Mouse (Mus musculus): ENCODE results near the gene Nfx1. TPM values are rescaled to one million over a fixed set of nuclear protein-coding genes. Genes with fewer than 3 reads are reported as not detected.

Nfx1 gene
- polyA plus RNA-seq, 1 experiment from 2014 or later: 32.8 TPM

DNA sequence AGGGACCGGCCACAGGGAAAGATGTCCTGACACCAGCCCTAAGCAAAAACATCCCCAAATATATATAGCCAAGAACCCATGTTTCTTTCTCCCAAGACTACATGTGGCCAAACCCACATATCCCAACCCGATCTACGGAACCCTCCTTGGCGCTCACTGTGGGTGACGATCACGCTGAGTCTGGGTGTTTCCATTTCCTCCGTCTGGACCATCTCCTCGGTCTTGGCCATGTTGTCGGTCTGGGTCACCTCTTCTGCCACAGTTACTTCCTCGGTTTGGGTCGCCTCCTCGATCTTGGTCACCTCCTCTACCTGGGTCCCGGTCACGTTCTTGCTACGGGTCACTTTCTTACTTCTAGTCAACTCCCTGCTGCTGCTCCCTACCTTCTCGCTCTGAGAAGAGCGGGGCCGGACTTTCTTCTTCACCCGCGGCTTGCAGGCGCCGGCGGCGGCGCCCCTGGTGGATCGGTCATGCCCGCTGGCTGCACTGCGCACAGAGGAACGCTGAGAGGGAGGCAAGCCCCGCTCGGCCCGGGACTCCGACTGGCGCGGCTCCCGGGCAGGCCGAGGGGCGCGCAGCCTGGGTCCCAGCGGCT lies 23.0 kb upstream of the Nfx1 start:
- Histone ChIP-seq H3K36me3 (peaks cover 53% of the 10 kb centered on the region), H3K9me3 (replicated peaks) (no peaks in the 10 kb centered on the region), H3K9ac (peak overlapping the region; percentile 96), H3K4me3 (replicated peaks) (peak overlapping the region; percentile 97), H3K4me1 (replicated peaks) (peaks cover 51% of the 10 kb centered on the region), H3K27ac (peak overlapping the region; percentile 94), H3K27me3 (no peaks in the 10 kb centered on the region), H3K4me2 (peak overlapping the region; percentile 85)
- DNase-seq: no peak
- under 1% methylated on average over 40 of the region's 40 CpGs for WGBS (ENCODE audit: insufficient replicate concordance)
- peak; percentile 28 for ATAC-seq (ENCODE audit: low read depth)

DNA sequence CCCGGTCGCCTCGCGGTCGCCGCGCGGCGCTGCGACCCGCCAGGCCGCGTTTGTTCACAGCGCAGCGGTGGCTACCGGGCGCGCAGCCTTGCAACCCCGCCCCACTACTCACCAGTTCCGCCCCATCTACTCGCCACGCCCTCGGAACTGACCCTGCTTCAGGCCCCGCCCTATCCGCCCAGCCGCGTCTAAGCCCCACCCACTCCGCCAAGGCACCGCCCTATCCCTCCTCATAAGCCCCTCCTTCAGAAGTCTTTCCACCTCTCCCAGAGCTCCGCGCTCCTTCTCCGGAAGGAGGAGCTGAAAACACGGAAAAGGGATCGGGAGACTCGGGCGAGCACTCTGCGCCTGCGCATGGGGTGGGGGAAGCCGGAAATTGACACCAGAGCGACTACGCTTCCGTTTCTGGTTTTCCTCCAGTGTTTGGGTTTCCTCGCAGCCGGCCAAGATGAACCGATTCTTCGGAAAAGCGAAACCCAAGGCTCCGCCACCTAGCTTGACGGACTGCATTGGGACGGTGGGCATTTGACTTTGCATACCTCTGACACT lies 22.5 kb upstream of the Nfx1 start, which contains the start of the genes Bag1 and Chmp5:
Bag1 (minus strand) TSS at position 135 of the 549 bp plus-strand sequence.
Chmp5 (plus strand) TSS at position 248 of the 549 bp plus-strand sequence.
- no peaks in the 10 kb centered on the region for H3K9me3 ChIP-seq (replicated peaks)
- peaks cover 53% of the 10 kb centered on the region for H3K36me3 ChIP-seq
- no peaks in the 10 kb centered on the region for H3K27me3 ChIP-seq
- WGBS (ENCODE audit: insufficient replicate concordance): under 1% methylated on average over 36 of the region's 50 CpGs
- H3K27ac ChIP-seq: peak within 1 kb of the TSS; percentile 94
- peaks cover 46% of the 10 kb centered on the region for H3K4me1 ChIP-seq (replicated peaks)
- H3K4me2 ChIP-seq: peak within 1 kb of the TSS; percentile 85
- H3K4me3 ChIP-seq (replicated peaks): peak within 1 kb of the TSS; percentile 97
- H3K9ac ChIP-seq: peak within 1 kb of the TSS; percentile 96
- peak; percentile 94 for ATAC-seq (ENCODE audit: low read depth)
- peak; percentile 99 for DNase-seq

DNA sequence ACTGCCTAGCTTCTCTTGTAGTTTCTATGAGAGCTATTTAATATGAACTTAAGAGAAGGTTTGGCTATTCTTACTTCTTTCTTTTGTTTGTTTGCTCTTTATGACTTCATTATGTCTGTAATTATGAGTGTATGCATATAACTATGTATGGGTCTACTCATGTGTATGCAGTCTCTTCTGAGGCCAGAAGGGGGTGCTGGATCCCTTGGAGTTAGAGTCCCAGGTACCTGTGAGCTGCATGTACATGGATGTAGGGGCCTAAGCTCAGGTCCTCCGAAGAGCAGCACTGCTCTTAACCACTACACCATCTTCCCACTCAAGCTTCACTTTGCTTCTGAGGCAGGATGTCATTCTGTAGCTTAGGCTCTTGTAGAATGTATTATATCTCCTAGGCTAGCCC lies 17.2 kb upstream of the Nfx1 start:
- H3K27me3 ChIP-seq: no peaks in the 10 kb centered on the region
- H3K4me2 ChIP-seq: no peak overlapping the region
- peaks cover 24% of the 10 kb centered on the region for H3K4me1 ChIP-seq (replicated peaks)
- WGBS (ENCODE audit: insufficient replicate concordance): 46% methylated on average over 1 of the region's 1 CpGs
- ATAC-seq (ENCODE audit: low read depth) (0 out of 2 replicates have a peak, but pooled peaks have one; percentile 46), DNase-seq (peak; percentile 32)
- H3K27ac ChIP-seq: no peak overlapping the region
- no peak overlapping the region for H3K9ac ChIP-seq
- H3K4me3 ChIP-seq (replicated peaks): no peak overlapping the region
- H3K9me3 ChIP-seq (replicated peaks): no peaks in the 10 kb centered on the region
- peaks cover 69% of the 10 kb centered on the region for H3K36me3 ChIP-seq

DNA sequence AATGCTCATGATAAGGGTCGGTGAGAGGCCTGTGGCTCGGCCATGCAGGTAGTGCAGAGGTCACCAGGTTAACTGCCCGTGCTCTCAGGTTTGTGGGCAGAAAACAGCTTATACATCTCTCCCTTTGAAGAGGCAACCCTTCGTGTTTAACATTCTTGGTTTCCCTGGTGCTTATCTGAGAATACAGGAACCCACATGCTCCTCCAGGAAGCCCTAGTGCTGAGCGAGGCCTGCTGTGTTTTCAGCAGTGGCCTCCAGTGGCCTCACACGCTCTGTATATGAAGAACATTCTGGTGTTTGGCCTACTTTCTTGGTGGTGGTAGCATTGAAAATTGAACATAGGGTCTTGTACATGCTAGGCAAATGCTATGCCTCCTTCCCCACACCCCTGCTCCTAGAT lies 14.8 kb upstream of the Nfx1 start:
- no peak for DNase-seq
- Histone ChIP-seq H3K27ac (no peak overlapping the region), H3K27me3 (no peaks in the 10 kb centered on the region), H3K9me3 (replicated peaks) (no peaks in the 10 kb centered on the region), H3K4me1 (replicated peaks) (peaks cover 9% of the 10 kb centered on the region; the same call in 1 of the 2 replicates), H3K9ac (no peak overlapping the region), H3K36me3 (peaks cover 82% of the 10 kb centered on the region), H3K4me2 (no peak overlapping the region), H3K4me3 (replicated peaks) (no peak overlapping the region)
- peak; percentile 48; the same call in 1 of the 2 replicates for ATAC-seq (ENCODE audit: low read depth)
- 33% methylated on average over 6 of the region's 6 CpGs for WGBS (ENCODE audit: insufficient replicate concordance)

DNA sequence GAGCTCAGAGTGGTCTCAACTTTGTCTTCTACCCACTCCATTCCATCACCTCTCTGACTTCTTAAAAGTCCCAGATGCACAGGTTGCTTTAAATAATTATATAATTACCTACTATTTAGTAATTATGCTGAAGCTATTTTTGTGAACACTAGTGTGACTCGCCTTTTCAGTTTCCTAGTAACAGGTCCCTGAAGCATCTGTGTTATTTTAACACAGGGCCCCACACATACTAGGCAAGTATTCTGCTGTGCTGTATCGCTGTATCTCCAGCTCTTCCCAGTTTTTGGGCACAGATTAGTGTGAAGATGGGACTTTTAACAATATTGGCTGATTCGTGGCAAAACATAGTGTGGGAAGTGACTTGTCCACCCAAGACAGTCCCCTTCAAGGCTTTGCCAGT lies 7.2 kb upstream of the Nfx1 start:
- DNase-seq (no peak), ATAC-seq (ENCODE audit: low read depth) (no peak)
- no peak overlapping the region for H3K27ac ChIP-seq
- no peak overlapping the region for H3K4me2 ChIP-seq
- no peak overlapping the region for H3K4me3 ChIP-seq (replicated peaks)
- no peaks in the 10 kb centered on the region for H3K27me3 ChIP-seq
- H3K9me3 ChIP-seq (replicated peaks): no peaks in the 10 kb centered on the region
- no peak overlapping the region for H3K9ac ChIP-seq
- H3K4me1 ChIP-seq (replicated peaks): no peaks in the 10 kb centered on the region
- 81% methylated on average over 3 of the region's 3 CpGs for WGBS (ENCODE audit: insufficient replicate concordance)
- peaks cover 73% of the 10 kb centered on the region for H3K36me3 ChIP-seq

DNA sequence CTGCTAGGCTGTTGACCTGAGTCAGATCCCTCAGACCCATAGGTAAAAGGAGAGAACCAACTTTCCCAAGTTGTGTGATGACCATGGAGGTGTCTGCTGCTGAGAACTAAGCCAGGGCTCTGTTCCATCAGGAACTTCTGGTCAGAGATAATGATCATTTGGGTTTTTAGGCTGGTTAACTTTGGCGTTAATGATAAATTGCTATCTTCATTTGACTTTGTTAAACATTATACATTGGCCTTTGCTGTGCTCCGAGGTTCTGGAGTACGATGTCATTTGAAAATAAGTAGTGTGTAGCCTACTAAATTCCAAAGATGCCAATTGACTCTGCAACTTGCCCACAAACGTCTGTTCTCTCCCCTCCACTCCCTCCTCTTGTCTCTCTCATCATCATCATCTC lies 1.5 kb upstream of the Nfx1 start:
- DNase-seq (no peak), ATAC-seq (ENCODE audit: low read depth) (no peak)
- Histone ChIP-seq H3K9ac (no peak overlapping the region), H3K27ac (peak overlapping the region; percentile 91), H3K9me3 (replicated peaks) (no peaks in the 10 kb centered on the region), H3K4me1 (replicated peaks) (peaks cover 39% of the 10 kb centered on the region), H3K27me3 (no peaks in the 10 kb centered on the region), H3K4me3 (replicated peaks) (no peak overlapping the region), H3K4me2 (peak overlapping the region; percentile 85; the same call in 1 of the 2 replicates), H3K36me3 (peaks cover 35% of the 10 kb centered on the region)
- 66% methylated on average over 4 of the region's 4 CpGs for WGBS (ENCODE audit: insufficient replicate concordance)

DNA sequence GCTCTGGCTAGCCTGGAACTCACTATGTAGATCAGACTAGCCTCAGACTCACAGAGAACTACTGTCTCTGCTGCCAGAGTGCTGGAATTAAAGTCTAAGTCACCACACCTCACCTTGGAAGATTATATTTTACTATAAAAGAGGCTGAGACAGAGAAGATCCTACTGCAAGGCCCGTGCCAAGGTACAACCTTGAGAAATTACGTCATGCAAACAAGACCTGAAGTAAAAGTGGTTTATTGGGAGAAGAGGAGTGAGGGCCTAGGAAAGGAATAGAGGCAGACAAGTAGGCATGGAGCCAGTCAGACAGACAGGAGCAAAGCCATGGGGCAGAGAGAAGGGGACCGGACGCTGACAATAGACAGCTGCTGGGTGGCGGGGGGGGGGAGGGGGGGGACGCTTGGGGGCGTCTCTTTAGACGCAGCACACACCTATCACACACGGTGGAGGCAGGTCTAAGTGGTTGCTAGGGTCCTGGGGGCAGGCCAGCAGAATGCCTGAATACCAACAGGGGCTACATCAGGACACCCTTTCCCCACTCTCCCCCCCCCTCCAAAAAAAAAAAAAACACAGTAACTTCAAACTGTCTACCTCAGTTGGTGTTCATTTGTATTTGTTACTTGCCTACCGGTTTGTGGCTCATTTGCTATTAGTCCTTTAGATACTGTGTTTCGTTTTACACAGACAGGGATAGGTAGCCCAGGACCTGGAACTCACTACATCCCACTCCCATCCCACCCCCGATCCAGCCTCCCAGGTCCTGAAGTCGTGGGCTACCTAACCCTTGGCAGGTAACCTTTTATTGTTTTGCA lies 720 bp upstream of the Nfx1 start:
- no peak for DNase-seq

DNA sequence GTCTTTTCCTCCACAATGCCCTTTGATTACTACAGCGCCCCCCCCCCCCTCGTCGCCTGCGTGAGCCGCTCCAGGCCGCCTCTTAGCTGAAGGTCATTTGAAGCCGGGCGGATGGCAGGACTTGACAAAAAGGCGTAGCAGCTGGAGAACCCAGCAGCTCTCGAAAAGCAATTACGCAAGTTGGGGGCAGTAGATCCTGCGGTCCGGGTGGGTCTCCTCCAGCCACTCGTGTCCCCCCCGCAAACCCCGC lies 189 bp upstream of the Nfx1 start:
- peaks cover 36% of the 10 kb centered on the region for H3K36me3 ChIP-seq
- WGBS (ENCODE audit: insufficient replicate concordance): under 1% methylated on average over 16 of the region's 16 CpGs
- H3K27me3 ChIP-seq: no peaks in the 10 kb centered on the region
- H3K27ac ChIP-seq: peak overlapping the region; percentile 91
- H3K4me1 ChIP-seq (replicated peaks): peaks cover 47% of the 10 kb centered on the region
- no peaks in the 10 kb centered on the region for H3K9me3 ChIP-seq (replicated peaks)
- H3K9ac ChIP-seq: peak overlapping the region; percentile 91
- peak overlapping the region; percentile 97 for H3K4me3 ChIP-seq (replicated peaks)
- ATAC-seq (ENCODE audit: low read depth): peak; percentile 38
- peak overlapping the region; percentile 85 for H3K4me2 ChIP-seq
- DNase-seq: no peak

More for the DNA sequence above, 720 bp upstream of the Nfx1 start:
- ATAC-seq (ENCODE audit: low read depth): no peak; the same call in 1 of the 2 replicates
- Histone ChIP-seq H3K27me3 (no peaks in the 10 kb centered on the region), H3K4me2 (peak overlapping the region; percentile 85), H3K36me3 (peaks cover 33% of the 10 kb centered on the region), H3K4me1 (replicated peaks) (peaks cover 43% of the 10 kb centered on the region), H3K9me3 (replicated peaks) (no peaks in the 10 kb centered on the region), H3K27ac (peak overlapping the region; percentile 91), H3K9ac (peak overlapping the region; percentile 91), H3K4me3 (replicated peaks) (peak overlapping the region; percentile 97)
- WGBS (ENCODE audit: insufficient replicate concordance): 15% methylated on average over 10 of the region's 13 CpGs

DNA sequence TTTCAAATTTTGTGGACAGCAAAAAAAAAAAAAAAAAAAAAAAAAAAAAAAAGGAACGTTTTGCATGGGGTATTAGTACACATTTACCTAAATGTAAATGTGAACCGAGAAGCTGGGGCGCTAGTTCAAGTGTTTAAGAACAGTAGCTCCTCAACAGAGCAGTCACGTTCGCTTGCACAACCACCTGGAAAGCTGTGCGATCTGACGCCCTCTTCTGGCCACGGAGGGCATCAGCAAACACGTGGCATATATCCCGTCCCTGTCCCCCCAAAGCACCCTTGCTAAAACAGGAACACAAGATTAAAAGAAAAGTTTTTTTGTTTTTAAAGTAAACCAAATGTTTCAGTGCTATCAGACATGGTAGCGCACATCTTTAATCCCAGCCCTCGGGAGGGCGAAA lies 1.0 kb downstream of the Nfx1 start:
- no peaks in the 10 kb centered on the region for H3K9me3 ChIP-seq (replicated peaks)
- peaks cover 56% of the 10 kb centered on the region for H3K4me1 ChIP-seq (replicated peaks)
- peak overlapping the region; percentile 91 for H3K9ac ChIP-seq
- H3K4me2 ChIP-seq: peak overlapping the region; percentile 85
- peaks cover 37% of the 10 kb centered on the region for H3K36me3 ChIP-seq
- no peak for ATAC-seq (ENCODE audit: low read depth)
- H3K27ac ChIP-seq: peak overlapping the region; percentile 91
- peak; percentile 57 for DNase-seq
- 17% methylated on average over 13 of the region's 13 CpGs for WGBS (ENCODE audit: insufficient replicate concordance)
- H3K4me3 ChIP-seq (replicated peaks): peak overlapping the region; percentile 97
- no peaks in the 10 kb centered on the region for H3K27me3 ChIP-seq

DNA sequence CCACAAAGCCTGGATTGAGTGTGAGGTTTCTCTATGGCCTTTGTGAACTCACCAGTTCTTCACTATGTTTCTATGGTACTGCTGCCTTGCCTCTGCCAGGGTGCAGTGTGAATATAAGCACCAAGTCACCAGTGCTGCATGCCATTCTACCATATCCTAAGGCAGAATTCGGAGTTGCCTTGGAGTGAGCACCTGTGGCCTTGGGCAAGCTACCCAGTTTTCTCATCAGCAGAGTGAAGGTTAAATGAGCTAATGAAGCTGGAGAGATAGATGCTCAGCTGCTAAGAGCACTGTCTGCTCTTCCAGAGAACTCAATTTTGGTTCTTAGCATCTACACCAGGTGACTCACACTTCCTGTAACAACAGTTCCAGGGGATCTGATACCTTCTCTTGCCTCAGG lies 3.3 kb downstream of the Nfx1 start:
- H3K4me2 ChIP-seq: no peak overlapping the region
- H3K36me3 ChIP-seq: peaks cover 54% of the 10 kb centered on the region
- no peaks in the 10 kb centered on the region for H3K27me3 ChIP-seq
- peak overlapping the region; percentile 3; the same call in 1 of the 2 replicates for H3K9ac ChIP-seq
- H3K9me3 ChIP-seq (replicated peaks): no peaks in the 10 kb centered on the region
- peaks cover 60% of the 10 kb centered on the region for H3K4me1 ChIP-seq (replicated peaks)
- DNase-seq (no peak), ATAC-seq (ENCODE audit: low read depth) (no peak)
- WGBS (ENCODE audit: insufficient replicate concordance): 80% methylated on average over 1 of the region's 1 CpGs
- no peak overlapping the region for H3K27ac ChIP-seq
- H3K4me3 ChIP-seq (replicated peaks): no peak overlapping the region

DNA sequence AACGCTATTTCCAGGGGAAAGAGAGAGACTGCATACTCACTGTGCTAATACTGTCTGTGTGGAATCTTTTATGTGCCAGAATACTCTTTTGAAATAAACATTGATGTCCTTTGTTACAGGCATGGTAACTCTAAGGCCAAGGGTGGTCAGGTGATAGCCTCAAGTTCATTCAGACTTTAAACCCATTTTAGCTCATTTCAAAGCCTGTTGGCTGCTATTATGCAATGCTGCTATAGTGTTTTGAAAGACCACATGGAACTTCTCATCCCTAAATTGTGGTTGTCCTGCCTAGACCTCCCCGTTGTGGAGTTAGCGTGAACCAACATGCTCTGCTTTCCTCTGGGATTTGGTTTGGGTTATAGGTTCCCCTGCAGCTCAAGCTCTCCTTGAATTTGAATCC lies 5.0 kb downstream of the Nfx1 start:
- Histone ChIP-seq H3K36me3 (peaks cover 69% of the 10 kb centered on the region), H3K4me3 (replicated peaks) (no peak overlapping the region), H3K9me3 (replicated peaks) (no peaks in the 10 kb centered on the region), H3K9ac (no peak overlapping the region), H3K4me2 (no peak overlapping the region), H3K27ac (no peak overlapping the region), H3K27me3 (no peaks in the 10 kb centered on the region), H3K4me1 (replicated peaks) (peaks cover 48% of the 10 kb centered on the region)
- no peak for DNase-seq
- ATAC-seq (ENCODE audit: low read depth): no peak
- WGBS (ENCODE audit: insufficient replicate concordance): 79% methylated on average over 3 of the region's 3 CpGs

Measured in liver, embryonic 13.5 days (tissue).